In genomic region chr17:31402713-31403112, GRCm38 (mm10) we compare ENCODE assay signal across 14 mouse cellular contexts. TPM values are rescaled to one million over a fixed set of nuclear protein-coding genes. Genes with fewer than 3 reads are reported as not detected.
DNase-seq lines count a peak whose midpoint lies in the region; ATAC-seq lines count a peak whose summit lies in the region.
"Had no signal": no experiment of that assay in that cellular context is flagged by ENCODE, and none has a peak within 500 bp of the region (broad histone marks: within the 10 kb centered on the region; RNA-seq: fewer than 3 reads in every experiment).

No protein-coding gene starts in this region.

- H3K27ac ChIP-seq in kidney, embryonic 15.5 days: 0 out of 2 replicates have a peak overlapping the region, but pooled peaks have one; percentile 19
- peak overlapping the region; percentile 1; the same call in 1 of the 2 replicates for H3K27ac ChIP-seq in neural tube, embryonic 13.5 days (replicated peaks)
- peak overlapping the region; percentile 82 for H3K27ac ChIP-seq in forebrain, embryonic 15.5 days (replicated peaks)
- H3K27ac ChIP-seq in stomach, embryonic 16.5 days (ENCODE audit: low read length): peak overlapping the region; percentile 46
- H3K27ac ChIP-seq: neural tube, embryonic 12.5 days had no signal

- H3K27me3 ChIP-seq in kidney, embryonic 15.5 days: no peaks in the 10 kb centered on the region
- H3K27me3 ChIP-seq in neural tube, embryonic 13.5 days: no peaks in the 10 kb centered on the region
- H3K27me3 ChIP-seq in forebrain, embryonic 15.5 days: no peaks in the 10 kb centered on the region
- H3K27me3 ChIP-seq in stomach, embryonic 16.5 days (ENCODE audit: control insufficient read depth, insufficient read depth, low read length): no peaks in the 10 kb centered on the region
- H3K27me3 ChIP-seq: neural tube, embryonic 12.5 days had no signal

- peaks cover 31% of the 10 kb centered on the region for H3K4me1 ChIP-seq in kidney, embryonic 15.5 days
- H3K4me1 ChIP-seq in neural tube, embryonic 13.5 days (replicated peaks): peaks cover 33% of the 10 kb centered on the region
- peaks cover 24% of the 10 kb centered on the region for H3K4me1 ChIP-seq in forebrain, embryonic 15.5 days
- H3K4me1 ChIP-seq in stomach, embryonic 16.5 days (ENCODE audit: control insufficient read depth, insufficient read depth, low read length): peaks cover 16% of the 10 kb centered on the region; the same call in 1 of the 2 replicates

- no peak for DNase-seq in kidney, adult 18-20 months
- no peak for DNase-seq in neural tube, embryonic 10.5 days (ENCODE audit: extremely low spot score, low spot score)
- DNase-seq in frontal cortex, postnatal 36 days (ENCODE audit: low spot score in 2 of 2): no peak
- DNase-seq in thymus, postnatal 0 days (ENCODE audit: low spot score): no peak
- DNase-seq: adrenal gland, adult 2 months; cerebellum, adult 9-10 months; kidney, postnatal 36 days; liver; lung, adult 2 months had no signal

- peaks cover 8% of the 10 kb centered on the region for H3K36me3 ChIP-seq in kidney, embryonic 15.5 days
- peaks cover 11% of the 10 kb centered on the region; the same call in 1 of the 2 replicates for H3K36me3 ChIP-seq in neural tube, embryonic 13.5 days
- 0 out of 2 replicates have a peak, but pooled peaks cover 2% of the 10 kb centered on the region for H3K36me3 ChIP-seq in forebrain, embryonic 15.5 days
- no peaks in the 10 kb centered on the region for H3K36me3 ChIP-seq in stomach, embryonic 16.5 days (ENCODE audit: control insufficient read depth, insufficient read depth, low read length)

- no peaks in the 10 kb centered on the region for H3K9me3 ChIP-seq in kidney, embryonic 15.5 days (replicated peaks)
- no peaks in the 10 kb centered on the region for H3K9me3 ChIP-seq in neural tube, embryonic 13.5 days
- H3K9me3 ChIP-seq in forebrain, embryonic 15.5 days: no peaks in the 10 kb centered on the region
- H3K9me3 ChIP-seq in stomach, embryonic 16.5 days (replicated peaks; ENCODE audit: control insufficient read depth, low read length): no peaks in the 10 kb centered on the region
- H3K9me3 ChIP-seq: neural tube, embryonic 12.5 days had no signal

- H3K4me2 ChIP-seq in kidney, embryonic 15.5 days: no peak overlapping the region
- H3K4me2 ChIP-seq in neural tube, embryonic 13.5 days: no peak overlapping the region
- no peak overlapping the region for H3K4me2 ChIP-seq in forebrain, embryonic 15.5 days (replicated peaks)
- no peak overlapping the region for H3K4me2 ChIP-seq in stomach, embryonic 16.5 days (ENCODE audit: low read depth, low read length)
- H3K4me2 ChIP-seq: neural tube, embryonic 12.5 days had no signal

- no peak overlapping the region for H3K9ac ChIP-seq in kidney, embryonic 15.5 days
- H3K9ac ChIP-seq in neural tube, embryonic 13.5 days: no peak overlapping the region
- 0 out of 2 replicates have a peak overlapping the region, but pooled peaks have one; percentile 3 for H3K9ac ChIP-seq in forebrain, embryonic 15.5 days (replicated peaks)
- no peak overlapping the region for H3K9ac ChIP-seq in stomach, embryonic 16.5 days (ENCODE audit: low read length)
- H3K9ac ChIP-seq: neural tube, embryonic 12.5 days had no signal

- no peak for ATAC-seq in kidney, embryonic 15.5 days (replicated peaks; ENCODE audit: low FRiP score)
- ATAC-seq in neural tube, embryonic 13.5 days (ENCODE audit: low read depth): no peak
- ATAC-seq in forebrain, embryonic 15.5 days (replicated peaks): peak; percentile 39; the same call in 1 of the 2 replicates
- no peak for ATAC-seq in stomach, embryonic 16.5 days (ENCODE audit: insufficient read depth, low FRiP score)

- H3K4me3 ChIP-seq in kidney, embryonic 15.5 days (replicated peaks): no peak overlapping the region
- H3K4me3 ChIP-seq in neural tube, embryonic 13.5 days: no peak overlapping the region
- no peak overlapping the region for H3K4me3 ChIP-seq in forebrain, embryonic 15.5 days
- H3K4me3 ChIP-seq in stomach, embryonic 16.5 days (replicated peaks; ENCODE audit: low read length): no peak overlapping the region
- H3K4me3 ChIP-seq: neural tube, embryonic 12.5 days had no signal

- 63% methylated on average over 8 of the region's 8 CpGs for WGBS in kidney, embryonic 15.5 days
- 67% methylated on average over 8 of the region's 8 CpGs for WGBS in neural tube, embryonic 13.5 days
- WGBS in forebrain, embryonic 15.5 days: 33% methylated on average over 8 of the region's 8 CpGs
- 46% methylated on average over 8 of the region's 8 CpGs for WGBS in stomach, embryonic 16.5 days

RNA-seq across cellular contexts. Expression of gene Pde9a, which starts 16.7 kb away (rescaled TPM):
- polyA plus RNA-seq in kidney, embryonic 15.5 days (2015; fragmentation: Nextera tagmentation; extraction: Ambion mirVana): 27.6 and 34.9 TPM in 2 replicates
- 34.7 and 35.1 TPM in 2 replicates for polyA plus RNA-seq in neural tube, embryonic 13.5 days (2015; fragmentation: Nextera tagmentation; extraction: Ambion mirVana)
- 58.4 and 59.6 TPM in 2 replicates for polyA plus RNA-seq in forebrain, embryonic 15.5 days (2015; fragmentation: Nextera tagmentation; extraction: Ambion mirVana)
- polyA plus RNA-seq in stomach, embryonic 16.5 days (2015; fragmentation: Nextera tagmentation; extraction: Ambion mirVana): 28.0 and 31.1 TPM in 2 replicates
- polyA plus RNA-seq in thymus, postnatal 0 days (2015; fragmentation: Nextera tagmentation; extraction: Ambion mirVana): 1.4 and 1.6 TPM in 2 replicates

Comparison
In these comparisons a context has a peak if more than half of its experiments do, and no peak if none do; other contexts are left out.
1. H3K27ac ChIP-seq: peak in every context shown above with its lines; median percentile 82 in forebrain, embryonic 15.5 days; 46 in stomach, embryonic 16.5 days; 19 in kidney, embryonic 15.5 days; 1 in neural tube, embryonic 13.5 days.
2. RNA of gene Pde9a, which starts 16.7 kb away (polyA plus RNA-seq): 58.4 to 59.6 TPM in forebrain, embryonic 15.5 days, 27.6 to 34.9 TPM in kidney, embryonic 15.5 days, 34.7 to 35.1 TPM in neural tube, embryonic 13.5 days and 28.0 to 31.1 TPM in stomach, embryonic 16.5 days; 1.4 to 1.6 TPM in thymus, postnatal 0 days; every median in the first group is over 10 times any median in the second.